Mouse (Mus musculus): Measurements from ENCODE around the gene Krt18. TPM values are rescaled to one million over a fixed set of nuclear protein-coding genes. Genes with fewer than 3 reads are reported as not detected.

Krt18 gene
- polyA plus RNA-seq (2012; rRNA removed) (5.9 and 7.6 TPM in 2 replicates), polyA plus RNA-seq (2014; fragmentation: Nextera tagmentation; extraction: Ambion mirVana) (16.4 and 22.3 TPM in 2 replicates)

DNA sequence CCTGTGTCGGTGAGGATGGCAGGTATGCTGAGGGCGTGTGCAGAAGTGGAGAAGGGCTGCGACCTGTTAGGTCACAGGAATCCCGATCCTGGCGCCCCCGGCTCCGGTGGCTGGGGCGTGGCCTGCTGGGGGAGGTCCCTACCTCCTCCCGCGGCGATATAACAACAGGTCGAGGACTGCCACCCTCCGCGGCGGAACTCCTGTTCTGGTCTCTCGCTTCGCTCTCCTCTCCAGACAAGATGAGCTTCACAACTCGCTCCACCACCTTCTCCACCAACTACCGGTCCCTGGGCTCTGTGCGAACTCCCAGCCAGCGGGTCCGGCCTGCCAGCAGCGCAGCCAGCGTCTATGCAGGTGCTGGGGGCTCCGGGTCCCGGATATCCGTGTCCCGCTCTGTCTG is at the start of gene Krt18:
TSS of gene Krt18 (plus strand) at position 141 of the 400 bp plus-strand sequence.
- Histone ChIP-seq H3K4me3 (replicated peaks; ENCODE audit: low read length) (peak within 1 kb of the TSS; percentile 37), H3K27ac (replicated peaks; ENCODE audit: low read depth, low read length) (no peak within 1 kb of the TSS), H3K27me3 (ENCODE audit: control insufficient read depth, insufficient read depth, low read length) (peaks cover 26% of the 10 kb centered on the region), H3K9ac (ENCODE audit: low read depth, low read length, severe bottlenecking) (peak within 1 kb of the TSS; percentile 49), H3K4me1 (ENCODE audit: control insufficient read depth, insufficient read depth, low read length) (peaks cover 22% of the 10 kb centered on the region), H3K4me2 (replicated peaks; ENCODE audit: low read depth, low read length, severe bottlenecking) (peak within 1 kb of the TSS; percentile 46), H3K36me3 (ENCODE audit: control insufficient read depth, insufficient read depth, low read length) (no peaks in the 10 kb centered on the region), H3K9me3 (ENCODE audit: control insufficient read depth, low read length) (no peaks in the 10 kb centered on the region)
- WGBS: 1% methylated on average over 28 of the region's 28 CpGs
- DNase-seq (ENCODE audit: low spot score) (no peak), ATAC-seq (ENCODE audit: low FRiP score, low read depth) (no peak)
- TF ChIP-seq POLR2A (IDR thresholded peaks at IDR 0.05; ENCODE audit: borderline replicate concordance, extremely low read depth, insufficient read depth, insufficient read length): no peak

DNA sequence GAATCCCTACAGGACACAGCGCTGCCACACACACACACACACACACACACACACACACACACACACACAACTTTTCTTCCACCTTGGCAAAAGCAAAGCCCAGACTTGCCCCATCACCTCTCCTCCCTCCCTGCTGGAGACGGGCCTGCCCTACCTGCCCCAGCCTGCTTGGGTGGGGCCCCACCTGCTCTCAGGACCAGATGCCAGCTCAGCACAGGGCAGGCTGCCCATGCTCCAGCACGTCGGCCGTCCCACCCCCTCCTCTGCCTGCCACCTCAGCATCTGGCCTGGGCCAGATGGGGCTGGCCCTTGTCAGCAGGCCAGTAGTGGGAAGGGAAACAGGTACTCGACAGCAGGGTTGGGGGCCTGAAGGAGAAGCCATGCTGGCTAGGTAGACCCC is 47.1 kb upstream of the Krt18 start:
- no peak for DNase-seq (ENCODE audit: low spot score)
- Histone ChIP-seq H3K4me1 (ENCODE audit: control insufficient read depth, insufficient read depth, low read length) (peaks cover 27% of the 10 kb centered on the region), H3K9ac (ENCODE audit: low read depth, low read length, severe bottlenecking) (no peak overlapping the region)

DNA sequence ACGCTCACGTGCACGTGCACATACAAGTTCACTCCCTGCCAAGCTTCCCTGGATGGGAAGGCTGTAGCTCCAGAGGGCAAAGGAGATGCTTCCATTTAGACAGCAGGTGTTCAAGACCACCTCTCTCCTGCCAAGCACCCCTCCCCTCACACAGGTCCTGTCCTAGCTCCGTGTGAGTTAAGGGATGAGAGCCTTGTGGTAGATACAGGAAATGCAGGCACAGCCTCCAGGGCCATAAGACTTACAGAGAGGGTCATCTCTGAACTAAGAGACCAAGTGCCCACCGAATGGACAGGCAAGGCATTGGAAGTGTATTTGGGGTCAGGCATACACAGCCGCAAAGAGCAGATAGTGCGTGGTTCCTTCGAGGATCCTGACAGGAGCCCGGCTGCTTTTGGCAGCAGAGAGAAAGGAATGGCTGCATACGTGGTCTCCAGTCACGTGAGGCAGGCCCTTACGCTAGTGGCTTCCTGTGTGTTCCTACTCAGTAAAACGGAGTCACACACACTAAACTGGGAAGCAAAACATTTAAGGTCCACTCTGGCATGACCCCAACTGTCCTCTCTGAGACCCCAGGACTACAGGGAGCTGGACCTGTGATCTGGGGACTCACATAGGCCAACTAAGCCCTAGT is 44.5 kb upstream of the Krt18 start:
- Histone ChIP-seq H3K27me3 (ENCODE audit: control insufficient read depth, insufficient read depth, low read length) (no peaks in the 10 kb centered on the region), H3K27ac (replicated peaks; ENCODE audit: low read depth, low read length) (peak overlapping the region; percentile 53; the same call in 1 of the 2 replicates), H3K4me3 (replicated peaks; ENCODE audit: low read length) (no peak overlapping the region), H3K4me2 (replicated peaks; ENCODE audit: low read depth, low read length, severe bottlenecking) (peak overlapping the region; percentile 40), H3K4me1 (ENCODE audit: control insufficient read depth, insufficient read depth, low read length) (peaks cover 5% of the 10 kb centered on the region; the same call in 1 of the 2 replicates), H3K9ac (ENCODE audit: low read depth, low read length, severe bottlenecking) (peak overlapping the region; percentile 21; the same call in 1 of the 2 replicates), H3K9me3 (ENCODE audit: control insufficient read depth, low read length) (no peaks in the 10 kb centered on the region), H3K36me3 (ENCODE audit: control insufficient read depth, insufficient read depth, low read length) (no peaks in the 10 kb centered on the region)
- no peak for TF ChIP-seq POLR2A (IDR thresholded peaks at IDR 0.05; ENCODE audit: borderline replicate concordance, extremely low read depth, insufficient read depth, insufficient read length)
- no peak for ATAC-seq (ENCODE audit: low FRiP score, low read depth)
- 81% methylated on average over 13 of the region's 13 CpGs for WGBS
- DNase-seq (ENCODE audit: low spot score): no peak

More for the DNA sequence above, 47.1 kb upstream of the Krt18 start:
- WGBS: 49% methylated on average over 5 of the region's 6 CpGs
- no peak overlapping the region for H3K4me2 ChIP-seq (replicated peaks; ENCODE audit: low read depth, low read length, severe bottlenecking)
- H3K27me3 ChIP-seq (ENCODE audit: control insufficient read depth, insufficient read depth, low read length): no peaks in the 10 kb centered on the region
- no peaks in the 10 kb centered on the region for H3K36me3 ChIP-seq (ENCODE audit: control insufficient read depth, insufficient read depth, low read length)
- no peak overlapping the region for H3K27ac ChIP-seq (replicated peaks; ENCODE audit: low read depth, low read length)
- no peak for ATAC-seq (ENCODE audit: low FRiP score, low read depth)
- TF ChIP-seq POLR2A (IDR thresholded peaks at IDR 0.05; ENCODE audit: borderline replicate concordance, extremely low read depth, insufficient read depth, insufficient read length): no peak
- no peak overlapping the region for H3K4me3 ChIP-seq (replicated peaks; ENCODE audit: low read length)
- no peaks in the 10 kb centered on the region for H3K9me3 ChIP-seq (ENCODE audit: control insufficient read depth, low read length)

- peak overlapping the region; percentile 53 for H3K27ac ChIP-seq (replicated peaks; ENCODE audit: low read depth, low read length)
- 1% methylated on average over 15 of the region's 15 CpGs for WGBS
- ATAC-seq (ENCODE audit: low FRiP score, low read depth) (peak; percentile 92), DNase-seq (ENCODE audit: low spot score) (peak; percentile 97)
- no peaks in the 10 kb centered on the region for H3K9me3 ChIP-seq (ENCODE audit: control insufficient read depth, low read length)
- no peaks in the 10 kb centered on the region for H3K36me3 ChIP-seq (ENCODE audit: control insufficient read depth, insufficient read depth, low read length)
- peak overlapping the region; percentile 18 for H3K4me3 ChIP-seq (replicated peaks; ENCODE audit: low read length)
- no peak for TF ChIP-seq POLR2A (IDR thresholded peaks at IDR 0.05; ENCODE audit: borderline replicate concordance, extremely low read depth, insufficient read depth, insufficient read length)
- peak overlapping the region; percentile 40 for H3K4me2 ChIP-seq (replicated peaks; ENCODE audit: low read depth, low read length, severe bottlenecking)
- H3K9ac ChIP-seq (ENCODE audit: low read depth, low read length, severe bottlenecking): peak overlapping the region; percentile 21
- no peaks in the 10 kb centered on the region for H3K27me3 ChIP-seq (ENCODE audit: control insufficient read depth, insufficient read depth, low read length)
- H3K4me1 ChIP-seq (ENCODE audit: control insufficient read depth, insufficient read depth, low read length): peaks cover 7% of the 10 kb centered on the region; the same call in 1 of the 2 replicates
These were observed 43.9 kb upstream of the Krt18 start for GRCm38 (mm10) chr15:101983949-101984601.

DNA sequence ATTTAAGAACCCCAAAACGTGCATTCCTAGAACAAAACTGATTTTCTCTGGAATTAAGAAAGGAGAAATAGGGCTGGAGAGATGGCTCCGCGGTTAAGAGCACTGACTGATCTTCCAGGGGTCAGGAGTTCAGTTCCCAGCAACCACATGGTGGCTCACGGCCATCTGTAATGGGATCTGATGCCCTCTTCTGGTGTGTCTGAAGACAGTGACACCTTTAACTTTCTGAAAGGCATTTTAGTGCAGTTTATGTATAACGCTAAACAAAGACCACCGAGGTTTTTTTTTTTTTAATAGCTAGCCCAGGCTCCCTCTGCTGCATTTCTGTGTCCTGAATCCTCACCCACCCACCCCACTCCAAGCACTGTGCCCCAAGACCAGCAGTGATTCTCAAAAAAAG is 43.2 kb upstream of the Krt18 start:
- Histone ChIP-seq H3K27me3 (ENCODE audit: control insufficient read depth, insufficient read depth, low read length) (no peaks in the 10 kb centered on the region), H3K27ac (replicated peaks; ENCODE audit: low read depth, low read length) (no peak overlapping the region), H3K4me3 (replicated peaks; ENCODE audit: low read length) (no peak overlapping the region), H3K4me1 (ENCODE audit: control insufficient read depth, insufficient read depth, low read length) (peaks cover 7% of the 10 kb centered on the region; the same call in 1 of the 2 replicates), H3K9ac (ENCODE audit: low read depth, low read length, severe bottlenecking) (no peak overlapping the region), H3K9me3 (ENCODE audit: control insufficient read depth, low read length) (no peaks in the 10 kb centered on the region), H3K4me2 (replicated peaks; ENCODE audit: low read depth, low read length, severe bottlenecking) (peak overlapping the region; percentile 40; the same call in 1 of the 2 replicates), H3K36me3 (ENCODE audit: control insufficient read depth, insufficient read depth, low read length) (no peaks in the 10 kb centered on the region)
- ATAC-seq (ENCODE audit: low FRiP score, low read depth): no peak
- DNase-seq (ENCODE audit: low spot score): no peak
- WGBS: 12% methylated on average over 6 of the region's 6 CpGs
- no peak for TF ChIP-seq POLR2A (IDR thresholded peaks at IDR 0.05; ENCODE audit: borderline replicate concordance, extremely low read depth, insufficient read depth, insufficient read length)

All from limb, embryonic 14.5 days (tissue).